Mouse (Mus musculus): ENCODE data around the gene Topbp1. TPM values are rescaled to one million over a fixed set of nuclear protein-coding genes. Genes with fewer than 3 reads are reported as not detected.

The Topbp1 gene
- polyA plus RNA-seq, 1 experiment from 2014 or later, result 57.3 TPM

DNA sequence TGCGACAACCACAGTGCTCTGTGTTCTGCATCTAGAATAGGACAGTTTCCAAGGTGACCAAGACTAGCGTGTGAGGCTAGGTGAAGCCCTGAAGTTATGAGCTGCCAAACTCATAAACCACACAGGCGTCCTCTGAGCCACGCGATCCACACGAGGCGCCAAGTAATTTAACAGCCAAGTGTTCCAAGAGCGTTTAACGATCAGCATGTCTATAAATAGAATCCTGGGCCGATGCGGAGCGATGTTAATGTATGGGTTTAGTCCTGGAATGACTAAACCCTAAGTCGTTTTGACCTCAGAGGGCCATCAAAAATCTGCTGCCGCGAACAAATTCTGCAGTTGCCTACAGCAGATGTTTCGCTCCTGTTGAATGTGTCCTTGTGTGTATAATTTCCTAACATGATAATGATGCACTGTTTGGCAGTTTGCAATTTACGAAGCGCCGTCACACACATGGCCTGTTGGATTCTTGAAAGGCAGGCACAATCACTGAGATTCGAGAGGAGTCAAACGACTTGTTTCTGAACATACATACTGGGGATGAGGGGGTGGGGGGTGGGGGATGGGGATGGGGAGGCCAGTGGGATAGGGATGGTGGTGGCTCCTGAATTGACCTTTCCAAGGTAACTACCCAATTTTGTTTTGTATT lies 93.6 kb downstream of the Topbp1 start:
- Histone ChIP-seq H3K27me3 (ENCODE audit: insufficient read depth, low read length) (no peaks in the 10 kb centered on the region), H3K4me1 (ENCODE audit: insufficient read depth, low read length) (no peaks in the 10 kb centered on the region), H3K9me3 (ENCODE audit: low read length) (0 out of 2 replicates have a peak, but pooled peaks cover 8% of the 10 kb centered on the region), H3K4me2 (replicated peaks; ENCODE audit: low read depth, low read length) (no peak overlapping the region), H3K36me3 (ENCODE audit: insufficient read depth, low read length) (no peaks in the 10 kb centered on the region), H3K4me3 (ENCODE audit: low read length) (no peak overlapping the region), H3K27ac (ENCODE audit: low read length) (no peak overlapping the region), H3K9ac (replicated peaks; ENCODE audit: low read length) (no peak overlapping the region)
- no peak for ATAC-seq (ENCODE audit: low FRiP score, low TSS enrichment)
- 34% methylated on average over 21 of the region's 21 CpGs for WGBS

Other genes starting within 250 kb of the Topbp1 start
- 5.2 and 6.1 TPM in 2 replicates for gene Rab6b, start 193.4 kb upstream of the Topbp1 start, polyA plus RNA-seq (2015; fragmentation: Nextera tagmentation; extraction: Ambion mirVana)
- gene Srprb, start 103.1 kb upstream of the Topbp1 start, polyA plus RNA-seq (2015; fragmentation: Nextera tagmentation; extraction: Ambion mirVana), result 71.6 and 76.4 TPM in 2 replicates
- 0.45 TPM in 1 of 2 replicates, not detected in the other for gene Gm20425, start 74.9 kb upstream of the Topbp1 start, polyA plus RNA-seq (2015; fragmentation: Nextera tagmentation; extraction: Ambion mirVana)
- 52.0 and 65.5 TPM in 2 replicates for gene Trf, start 74.8 kb upstream of the Topbp1 start, polyA plus RNA-seq (2015; fragmentation: Nextera tagmentation; extraction: Ambion mirVana)
- 1.6 and 1.7 TPM in 2 replicates for gene 1300017J02Rik, start 133 bp upstream of the Topbp1 start, polyA plus RNA-seq (2015; fragmentation: Nextera tagmentation; extraction: Ambion mirVana)
- 102 and 106 TPM in 2 replicates for gene Cdv3, start 60.6 kb downstream of the Topbp1 start, polyA plus RNA-seq (2015; fragmentation: Nextera tagmentation; extraction: Ambion mirVana)
- gene Bfsp2, start 175.2 kb downstream of the Topbp1 start, polyA plus RNA-seq (2015; fragmentation: Nextera tagmentation; extraction: Ambion mirVana), result 0.54 and 0.57 TPM in 2 replicates